Mouse (Mus musculus) lung, postnatal 10 days (tissue): ENCODE data around the gene Tmem200a.
"Not testable (repeated sequence)": the region's sequence is repeated elsewhere in the genome, so short reads cannot be mapped to it uniquely, and the experiment has no call there.

Experiments used
- DNase-seq: peaks from one replicate; pipeline ENCODE4 v3.0.0; 2021

Gene Tmem200a

GRCm38 (mm10) chr10:25962863-25963262 lies 116.0 kb downstream of the Tmem200a start:
- DNase-seq, result no peak

DNA sequence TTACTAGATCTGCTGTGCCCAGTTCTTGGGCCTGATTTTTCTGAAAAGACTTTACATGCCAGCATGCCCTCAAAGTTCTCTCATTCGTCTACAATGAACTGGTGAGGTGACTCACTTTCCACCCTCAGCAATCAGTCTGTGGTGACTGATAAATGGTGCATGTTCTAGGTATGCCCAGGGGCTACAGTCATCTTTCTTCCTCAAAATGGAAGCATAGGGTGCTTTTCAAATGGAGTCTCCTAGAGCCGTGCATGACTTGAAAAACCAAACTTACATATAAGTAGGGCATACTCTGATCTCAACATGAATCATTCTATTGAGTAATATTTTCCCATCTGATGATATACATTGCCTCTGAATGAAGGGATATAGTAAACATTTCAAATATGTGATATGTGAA lies 117.8 kb downstream of the Tmem200a start:
- no peak for DNase-seq

DNA sequence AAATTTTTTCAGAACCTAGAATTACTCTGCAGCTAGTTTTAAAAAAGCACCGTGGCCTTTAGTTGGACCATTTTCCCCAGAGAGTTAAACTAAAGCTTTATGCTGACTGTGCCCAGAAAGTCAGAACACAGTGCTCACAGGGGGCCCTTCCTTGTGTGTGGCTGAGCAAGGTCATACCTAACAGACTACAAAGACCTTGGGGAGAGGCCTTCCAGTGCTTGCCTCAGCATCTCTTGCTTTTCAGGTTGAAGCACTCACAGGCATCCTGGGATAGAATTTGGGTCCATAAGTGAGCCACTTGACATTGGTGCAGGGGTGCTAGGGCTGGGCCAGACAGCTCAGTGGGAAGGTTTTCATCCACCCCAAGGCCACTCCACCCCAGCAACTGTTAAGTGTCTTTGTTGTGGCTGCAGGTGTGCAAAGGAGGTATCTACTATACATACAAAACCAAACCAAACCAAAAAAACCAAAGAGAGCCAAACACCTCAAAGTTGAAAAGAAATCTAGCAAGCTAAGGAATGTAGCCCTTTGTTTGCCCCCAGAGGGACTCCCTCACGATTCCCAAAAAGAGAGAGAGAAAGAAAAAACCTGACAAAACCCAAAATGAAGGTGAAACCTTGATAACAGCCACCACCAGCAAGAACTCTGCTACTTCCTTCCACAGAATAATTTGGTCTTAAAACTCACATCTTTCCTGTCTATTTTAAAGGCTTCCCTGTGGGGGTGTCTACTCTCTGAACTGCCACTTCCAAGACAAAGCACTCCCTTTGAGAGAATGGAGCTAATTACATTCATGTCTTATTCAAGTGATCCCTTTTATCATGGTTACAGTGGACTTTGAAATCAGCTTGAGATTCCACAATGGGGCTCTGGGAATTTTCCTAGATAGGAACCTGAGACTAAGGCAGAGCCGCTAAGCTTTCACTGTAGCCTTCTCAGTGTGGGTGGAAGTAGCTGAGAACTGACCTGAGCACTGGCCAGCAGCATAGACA lies 119.8 kb downstream of the Tmem200a start:
- no peak for DNase-seq

DNA sequence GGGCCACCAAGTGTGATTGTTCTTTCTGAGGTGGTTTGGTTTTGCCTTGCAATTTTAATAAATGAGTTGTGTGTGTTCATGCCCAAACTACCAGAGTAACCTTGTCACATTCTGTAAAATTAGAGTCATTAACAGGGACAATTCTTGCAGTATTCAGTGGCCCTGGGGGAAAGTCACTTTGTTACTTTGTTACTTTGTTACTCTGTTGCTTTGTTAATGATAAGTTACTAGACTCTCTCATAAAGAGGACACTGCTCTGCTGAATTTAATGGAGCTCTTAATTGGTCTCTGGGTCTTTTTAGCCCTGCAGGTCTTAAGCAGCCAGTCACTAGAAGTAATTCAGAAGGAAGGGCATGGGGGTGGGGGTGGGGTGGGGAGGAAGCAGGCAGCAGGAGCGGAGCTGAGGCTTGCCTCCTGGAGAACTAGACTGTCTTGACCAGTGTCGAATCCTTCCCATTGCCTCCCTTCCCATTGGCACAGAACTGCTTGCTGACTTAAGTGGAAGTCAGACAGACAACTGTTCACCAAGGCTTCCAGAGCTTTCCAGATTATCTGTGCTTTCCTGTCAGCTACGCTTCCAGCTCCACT lies 124.1 kb downstream of the Tmem200a start:
- DNase-seq, result no peak

GRCm38 (mm10) chr10:25952838-25953237 lies 126.0 kb downstream of the Tmem200a start:
- no peak for DNase-seq

DNA sequence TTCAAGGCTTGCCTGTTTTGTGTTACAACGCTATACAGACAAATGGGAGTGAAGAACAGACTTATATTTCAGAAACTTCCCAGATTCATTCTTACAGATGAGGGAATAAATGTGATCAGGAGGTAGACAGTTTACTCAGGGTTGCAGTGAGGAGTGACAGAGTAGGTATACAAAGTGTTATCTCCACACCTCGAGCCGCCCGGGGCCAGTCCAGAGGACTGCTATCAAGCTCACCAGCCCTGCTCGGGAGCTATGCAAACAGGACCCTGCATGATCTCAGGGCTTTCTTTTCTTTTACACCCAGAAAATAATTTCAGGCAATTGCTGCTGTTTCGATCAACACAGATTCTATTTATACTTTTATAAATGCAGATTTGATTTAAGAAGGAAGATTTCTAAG lies 126.7 kb downstream of the Tmem200a start:
- DNase-seq, result no peak

DNA sequence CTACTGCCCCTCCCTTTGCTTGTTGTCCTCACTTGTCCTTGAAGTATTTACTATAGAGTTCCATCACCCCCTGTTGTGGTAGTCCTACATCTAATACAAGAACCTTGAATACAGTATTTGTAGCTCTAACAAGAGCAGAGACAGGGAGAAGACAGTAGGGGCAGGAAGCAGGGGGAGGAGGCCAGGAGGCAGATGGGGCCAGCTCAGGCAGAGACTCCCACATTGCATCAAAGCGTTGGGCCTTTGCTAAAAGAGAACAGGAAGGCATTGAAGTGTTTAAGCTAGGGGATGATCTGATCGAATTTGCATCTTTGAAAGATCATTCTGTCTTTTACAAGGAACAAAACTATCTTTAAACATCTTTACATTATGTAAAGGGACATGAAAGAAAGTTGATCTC lies 133.0 kb downstream of the Tmem200a start:
- no peak for DNase-seq

GRCm38 (mm10) chr10:25944641-25945040 lies 134.2 kb downstream of the Tmem200a start:
- DNase-seq, result no peak

- no peak for DNase-seq
These were observed 147.1 kb downstream of the Tmem200a start for GRCm38 (mm10) chr10:25931796-25932195.

- DNase-seq, result no peak
These were observed 149.3 kb downstream of the Tmem200a start for GRCm38 (mm10) chr10:25929401-25930150.

DNA sequence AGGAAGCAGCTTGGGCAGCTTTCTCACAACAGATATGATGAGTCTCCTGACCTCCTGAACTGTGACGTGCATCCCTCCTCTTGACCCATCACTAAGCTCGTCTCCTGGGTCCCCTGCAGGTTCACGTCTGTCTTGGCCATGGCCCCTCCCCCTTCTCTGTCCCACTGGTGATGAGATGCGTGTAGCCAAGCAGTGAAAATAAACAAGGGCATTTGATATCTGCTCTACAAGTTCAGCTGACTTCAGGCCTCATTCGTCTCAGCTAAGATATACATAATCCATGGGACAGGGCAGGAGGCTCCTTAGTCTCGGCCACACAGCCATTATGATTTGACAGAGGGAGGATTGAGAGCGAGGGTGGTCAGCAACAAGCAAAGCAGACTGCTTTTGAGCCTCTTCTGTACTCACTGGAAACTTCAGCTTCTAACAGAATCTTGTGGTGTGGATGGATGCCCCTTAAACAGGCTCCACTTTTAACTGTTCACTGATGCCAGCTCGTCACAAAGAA lies 149.9 kb downstream of the Tmem200a start:
- no peak for DNase-seq

DNA sequence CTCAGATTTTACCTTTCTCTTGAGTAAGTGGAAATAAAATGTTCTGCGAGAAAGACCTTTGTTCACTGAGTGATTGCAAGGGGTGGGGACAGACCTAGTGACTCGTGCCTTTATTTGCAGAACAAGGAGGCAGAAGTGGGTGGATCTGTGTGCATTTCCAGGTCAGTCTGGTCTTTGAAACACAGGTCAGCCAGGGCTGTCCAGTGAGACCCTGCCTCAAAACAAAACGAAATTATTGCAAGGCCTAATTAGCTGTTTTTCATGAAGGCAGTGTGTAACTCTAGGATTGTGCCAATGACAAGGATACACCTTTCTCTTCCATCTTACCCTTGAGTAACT lies 150.4 kb downstream of the Tmem200a start:
- DNase-seq, result no peak

DNA sequence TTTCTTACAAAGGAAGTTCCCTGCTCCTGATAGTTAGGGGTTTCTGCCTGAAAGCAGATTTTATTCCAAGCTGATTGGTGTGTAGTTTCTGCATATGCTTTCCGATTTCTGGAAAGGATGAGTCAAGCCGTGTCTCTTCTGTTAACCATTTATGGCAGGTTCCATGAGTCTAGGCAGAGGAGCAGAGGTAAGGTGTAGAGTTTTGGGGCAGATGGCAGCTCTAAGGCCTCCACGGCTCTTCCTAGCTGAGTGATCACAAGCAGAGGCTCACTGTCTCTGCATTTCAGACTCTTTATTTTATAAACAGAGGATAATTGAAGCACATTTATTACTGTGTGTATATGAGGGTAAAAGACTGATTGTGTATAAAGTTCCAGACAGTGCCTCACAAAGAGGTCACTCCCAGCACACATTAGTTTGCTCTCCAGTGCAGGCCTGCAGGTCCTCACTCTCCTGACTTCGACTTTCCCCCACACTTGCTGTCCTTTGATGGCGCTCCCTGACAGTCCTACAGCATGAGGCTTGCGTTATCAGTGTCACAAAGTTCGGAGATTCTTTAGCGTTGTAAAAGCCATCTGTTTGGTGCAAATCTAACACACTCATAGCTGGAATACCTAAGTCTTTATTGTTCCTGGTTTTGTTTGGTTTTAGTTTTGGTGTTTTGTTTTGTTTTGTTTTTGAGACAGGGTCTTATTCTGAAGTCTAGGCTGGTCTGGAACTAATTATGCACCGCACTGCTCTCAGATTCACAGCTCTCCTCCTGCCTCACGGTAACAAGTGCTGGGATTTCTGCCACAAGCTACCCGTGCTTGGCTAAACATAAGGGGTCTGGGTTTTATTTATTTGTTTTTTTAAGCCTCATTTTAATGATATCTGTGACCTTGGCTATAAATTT lies 151.1 kb downstream of the Tmem200a start:
- DNase-seq, result no peak

DNA sequence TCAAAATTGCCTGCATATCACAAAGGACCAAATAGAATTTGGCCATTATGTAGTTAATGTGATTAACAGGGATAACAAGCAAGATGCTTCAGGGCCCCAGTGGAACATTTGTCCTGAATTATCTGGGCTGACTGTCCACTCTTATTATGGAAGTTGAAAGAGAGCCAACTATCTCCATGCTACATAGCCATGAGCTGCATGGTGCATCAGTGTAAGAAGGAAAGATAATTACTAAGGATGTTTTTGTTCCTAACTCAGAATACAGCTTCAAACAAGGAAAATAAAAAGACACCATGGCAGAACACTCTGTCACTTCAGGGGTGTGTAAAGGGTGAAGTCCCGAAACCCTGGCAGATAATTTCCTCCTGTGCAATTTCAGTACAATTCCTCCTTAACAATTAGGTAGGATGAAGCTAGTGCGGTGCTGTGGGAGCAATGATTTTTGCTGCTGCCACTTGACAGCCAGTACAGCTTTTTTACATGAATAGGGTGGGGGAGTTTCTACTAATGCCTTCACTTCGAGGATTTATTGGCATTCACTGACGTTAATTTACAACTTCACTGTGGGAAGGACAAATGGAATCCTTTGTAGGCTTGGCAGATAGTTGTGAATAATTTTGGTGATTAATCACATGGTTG lies 158.1 kb downstream of the Tmem200a start:
- DNase-seq, result no peak

GRCm38 (mm10) chr10:25918103-25918502 lies 160.7 kb downstream of the Tmem200a start:
- no peak for DNase-seq

DNA sequence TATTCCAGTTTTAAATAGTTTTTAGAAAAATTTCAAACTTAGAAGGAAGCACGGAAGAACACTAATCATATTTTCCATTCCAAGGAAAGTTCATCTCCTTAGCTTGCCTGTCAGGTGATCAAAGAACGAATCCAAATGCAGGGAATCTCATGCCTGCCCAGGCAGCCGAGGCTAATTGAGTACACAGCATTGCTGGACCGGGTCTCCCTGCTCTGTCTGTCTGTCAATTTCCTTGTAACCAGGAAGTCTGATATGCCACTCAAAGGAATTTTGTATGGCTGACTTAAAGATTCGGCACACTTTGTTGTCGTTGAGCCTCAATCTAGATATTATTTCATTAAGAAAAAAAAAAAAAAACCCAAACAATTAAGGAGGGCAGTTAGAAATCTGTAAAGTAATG lies 168.6 kb downstream of the Tmem200a start:
- DNase-seq, result no peak

- DNase-seq, result no peak
These were observed 170.5 kb downstream of the Tmem200a start for GRCm38 (mm10) chr10:25908027-25909012.

- DNase-seq, result not testable (repeated sequence)
These were observed 184.7 kb downstream of the Tmem200a start for GRCm38 (mm10) chr10:25894126-25894525.

DNA sequence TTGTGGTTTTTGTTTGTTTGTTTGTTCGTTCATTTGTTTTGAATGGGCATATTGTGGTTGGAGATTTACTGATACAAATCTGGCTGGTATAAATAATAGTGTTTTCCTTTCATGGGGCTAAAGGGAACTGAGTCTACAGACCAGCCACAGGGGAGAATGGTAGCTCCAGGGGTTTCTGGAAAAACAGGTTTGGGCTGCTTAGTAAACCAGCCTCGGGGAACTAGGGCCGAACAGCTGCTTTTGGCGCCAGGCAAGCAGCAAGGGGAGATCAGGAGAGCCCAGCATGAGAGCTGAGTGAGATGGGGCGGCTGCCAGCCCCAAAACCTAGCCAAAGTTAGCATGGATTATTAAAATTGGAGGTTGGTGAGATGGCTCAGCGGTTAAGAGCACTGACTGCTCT lies 191.6 kb downstream of the Tmem200a start:
- no peak for DNase-seq

DNA sequence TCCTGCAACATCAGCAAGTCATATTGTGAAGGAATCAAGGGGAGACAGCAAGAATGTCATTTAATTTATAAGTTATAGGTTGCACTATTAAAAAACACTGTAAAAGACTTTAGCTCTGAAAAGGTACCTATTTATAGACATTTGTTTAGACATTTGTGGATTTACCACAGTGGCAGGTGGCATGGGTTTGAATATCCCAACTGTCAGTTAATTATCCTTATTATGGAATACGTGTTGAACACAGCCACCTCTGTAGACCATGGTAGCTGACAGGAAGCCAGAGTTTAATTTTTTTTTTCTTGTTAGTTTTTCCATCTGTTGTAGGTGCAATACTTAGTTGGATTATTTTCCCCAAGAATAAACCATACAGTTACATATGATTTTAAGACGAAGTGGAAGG lies 194.3 kb downstream of the Tmem200a start:
- DNase-seq, result no peak

GRCm38 (mm10) chr10:25877731-25878130 lies 201.1 kb downstream of the Tmem200a start:
- no peak for DNase-seq
